Mouse (Mus musculus) spleen, adult 2 months (tissue): ENCODE data around the gene Tspan2.

Experiments
- CTCF ChIP-seq: fragments of 200-500 bp; IDR thresholded peaks from 2 replicates; pipeline ENCODE4 v1.5.1; 2011; ENCODE audit warnings: mild to moderate bottlenecking, inconsistent platforms; ENCODE audit not compliant: insufficient read depth, insufficient read length, insufficient replicate concordance; ENCODE audit errors: extremely low read depth
- POLR2A ChIP-seq: fragments of 200-500 bp; IDR thresholded peaks from 2 replicates; pipeline ENCODE4 v1.6.1; 2011; ENCODE audit warnings: low read depth, low read length, inconsistent platforms

GRCm38 (mm10) chr3:102752457-102752856 lies 18.1 kb downstream of the Tspan2 start:
- TF ChIP-seq CTCF, result no peak
- TF ChIP-seq POLR2A, result no peak
